Mouse (Mus musculus): ENCODE data around the gene R3hdml.

R3hdml gene

GRCm38 (mm10) chr2:163492018-163492417 lies at the start of gene R3hdml:
Gene R3hdml, plus strand, starts transcription at chr2:163492318.
- in situ Hi-C loops (cut with MboI, MseI) = no loop called here

DNA sequence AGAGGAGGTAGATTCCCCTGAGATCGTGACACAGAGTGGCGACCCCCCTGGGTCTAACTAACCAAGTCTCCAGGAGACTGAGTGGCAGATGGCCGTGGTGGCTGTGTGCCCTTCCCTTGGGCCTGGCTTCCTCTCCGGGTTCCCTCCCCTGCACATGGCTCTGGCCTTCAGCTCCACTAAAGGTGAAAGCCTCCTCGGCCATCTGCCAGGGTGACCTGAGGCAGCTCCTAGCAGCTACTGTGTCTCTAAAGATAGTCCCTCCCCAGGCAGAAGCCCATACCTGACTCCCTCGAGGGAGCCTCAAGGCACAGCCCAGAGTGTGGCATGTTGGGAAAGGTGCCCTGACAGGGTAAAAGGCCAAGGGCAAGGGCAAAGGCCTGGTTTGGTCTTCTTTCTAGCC lies 48.6 kb upstream of the R3hdml start:
- in situ Hi-C loops (cut with MboI, MseI) = no loop called here

DNA sequence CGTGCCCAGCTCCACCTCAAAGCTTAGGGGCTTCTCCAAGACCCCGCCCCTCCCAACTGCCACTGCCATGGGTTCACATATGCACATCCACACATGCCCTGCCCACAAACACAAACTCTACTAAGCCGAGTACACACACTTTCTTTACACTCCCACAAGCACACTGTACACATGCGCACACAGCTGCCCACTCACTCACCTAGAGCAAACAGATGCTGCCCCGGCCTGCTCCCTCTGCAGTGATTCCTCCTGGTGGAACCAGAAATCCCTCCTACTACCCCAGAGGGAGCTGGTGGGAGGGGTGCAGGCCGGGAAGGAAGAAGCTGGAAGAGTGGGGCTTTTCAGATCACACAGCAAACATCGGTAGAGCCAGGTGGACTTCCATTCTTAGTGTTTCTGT lies 48.1 kb upstream of the R3hdml start:
- in situ Hi-C loops (cut with MboI, MseI) = no loop called here

- in situ Hi-C loops (cut with MboI, MseI) = no loop called here
These were observed 44.7 kb upstream of the R3hdml start for GRCm38 (mm10) chr2:163447375-163447774.

DNA sequence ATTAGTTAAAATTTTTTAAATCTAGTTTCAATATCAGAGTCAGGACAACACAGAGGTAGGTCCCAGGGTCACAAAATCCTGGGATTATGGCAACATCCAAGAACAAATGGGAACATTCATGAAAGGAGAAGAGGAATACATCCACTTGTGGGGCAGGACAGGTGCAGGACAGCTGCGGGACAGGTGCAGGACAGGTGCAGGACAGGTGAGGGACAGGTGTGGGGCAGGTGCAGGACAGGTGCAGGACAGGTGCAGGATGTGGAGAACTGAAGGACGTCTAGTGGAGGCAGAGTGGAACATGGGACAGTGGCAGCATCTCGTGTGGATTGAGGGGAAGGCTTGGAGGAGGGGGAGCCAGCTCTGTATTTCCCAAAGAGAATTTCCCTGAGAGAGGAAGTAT lies 42.8 kb upstream of the R3hdml start:
- in situ Hi-C loops (cut with MboI, MseI) = no loop called here

GRCm38 (mm10) chr2:163450668-163451295 lies 41.3 kb upstream of the R3hdml start:
- in situ Hi-C loops (cut with MboI, MseI) = no loop called here

DNA sequence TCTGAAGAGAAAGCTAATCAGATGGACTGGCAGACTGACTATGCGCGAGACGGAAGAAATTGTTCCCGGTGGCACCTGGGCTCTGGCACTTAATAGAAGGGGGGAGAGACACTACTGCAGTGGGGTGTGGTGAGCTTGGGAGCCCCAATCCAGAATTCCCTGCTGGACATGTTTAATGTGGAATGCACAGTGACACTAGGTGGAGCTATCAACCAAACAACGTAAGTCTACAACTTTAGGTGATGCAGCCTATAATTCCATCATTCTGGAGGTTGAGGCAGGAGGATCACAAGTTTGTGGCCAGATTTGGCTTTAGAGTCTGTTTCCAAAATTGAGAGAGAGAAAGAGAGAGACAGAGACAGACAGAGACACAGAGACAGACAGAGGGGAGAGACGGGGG lies 39.4 kb upstream of the R3hdml start:
- in situ Hi-C loops (cut with MboI, MseI) = no loop called here

- in situ Hi-C loops (cut with MboI, MseI) = no loop called here
These were observed 38.7 kb upstream of the R3hdml start for GRCm38 (mm10) chr2:163453378-163453777.

- in situ Hi-C loops (cut with MboI, MseI) = no loop called here
These were observed 33.4 kb upstream of the R3hdml start for GRCm38 (mm10) chr2:163458539-163459265.

GRCm38 (mm10) chr2:163459380-163459779 lies 32.7 kb upstream of the R3hdml start:
- in situ Hi-C loops (cut with MboI, MseI) = no loop called here

DNA sequence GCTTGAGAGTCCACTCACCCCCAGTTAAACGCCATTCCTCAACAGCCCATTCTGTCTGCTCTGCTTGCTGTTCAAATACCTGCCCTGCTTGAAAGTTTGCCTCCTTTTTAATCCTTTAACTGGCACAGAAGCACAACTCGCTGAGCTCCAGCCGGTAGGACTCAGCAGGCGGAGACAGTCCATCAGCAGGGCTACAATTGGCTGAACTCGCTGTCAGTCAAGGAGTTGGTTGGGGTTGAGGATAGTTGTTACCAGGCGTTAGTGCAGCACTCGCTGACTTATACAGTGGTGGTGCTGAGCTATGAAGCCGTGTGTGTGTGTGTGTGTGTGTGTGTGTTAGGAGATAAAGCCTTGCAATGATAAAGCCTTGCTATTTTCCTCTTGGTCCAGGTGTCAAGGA lies 31.5 kb upstream of the R3hdml start:
- in situ Hi-C loops (cut with MboI, MseI) = loop anchor here (5.0 kb wide), 1 partner anchor 38 kb away; the partner anchor contains the start of gene Oser1

DNA sequence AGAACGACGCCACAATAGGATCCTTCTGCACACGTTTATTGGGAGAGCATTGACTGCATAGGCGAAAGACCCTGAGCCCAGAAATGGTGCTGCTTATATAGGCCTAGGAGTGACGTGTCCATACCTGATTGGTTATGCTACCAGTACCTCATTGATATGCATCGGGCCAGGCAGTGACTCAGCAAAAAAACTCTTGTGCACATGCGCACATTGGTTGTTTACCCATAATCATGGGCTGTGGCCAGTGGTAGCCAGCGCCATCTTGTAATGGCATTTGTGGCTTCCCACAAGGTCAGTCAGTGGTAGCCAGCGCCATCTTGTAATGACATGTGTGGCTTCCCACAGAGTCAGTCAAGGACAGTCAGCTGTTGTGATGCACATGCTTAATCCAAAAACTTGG lies 30.8 kb upstream of the R3hdml start:
- in situ Hi-C loops (cut with MboI, MseI) = loop anchor here (5.0 kb wide), 1 partner anchor 39 kb away; the partner anchor contains the start of gene Oser1

DNA sequence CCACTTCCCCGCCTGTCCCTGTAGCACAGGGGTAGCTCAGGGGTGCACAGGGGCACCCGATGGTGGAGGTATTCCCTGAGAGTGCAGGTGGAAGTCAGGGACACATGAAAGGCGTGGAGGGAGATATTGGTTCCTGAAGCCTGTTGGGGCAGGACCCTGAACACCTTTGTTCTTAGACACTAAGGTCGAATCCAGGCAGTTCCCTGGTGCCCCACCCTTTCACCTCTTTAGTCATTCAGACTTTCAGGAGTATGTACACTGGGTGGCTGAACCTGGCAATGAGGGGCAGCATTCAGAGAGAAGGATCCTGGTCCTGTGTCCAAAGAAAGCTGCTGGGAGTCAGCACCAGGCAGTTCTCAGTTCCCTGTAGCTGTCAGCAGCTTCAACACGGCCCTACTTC lies 29.7 kb upstream of the R3hdml start:
- in situ Hi-C loops (cut with MboI, MseI) = loop anchor here (5.0 kb wide), 1 partner anchor 40 kb away; the partner anchor contains the start of gene Oser1

DNA sequence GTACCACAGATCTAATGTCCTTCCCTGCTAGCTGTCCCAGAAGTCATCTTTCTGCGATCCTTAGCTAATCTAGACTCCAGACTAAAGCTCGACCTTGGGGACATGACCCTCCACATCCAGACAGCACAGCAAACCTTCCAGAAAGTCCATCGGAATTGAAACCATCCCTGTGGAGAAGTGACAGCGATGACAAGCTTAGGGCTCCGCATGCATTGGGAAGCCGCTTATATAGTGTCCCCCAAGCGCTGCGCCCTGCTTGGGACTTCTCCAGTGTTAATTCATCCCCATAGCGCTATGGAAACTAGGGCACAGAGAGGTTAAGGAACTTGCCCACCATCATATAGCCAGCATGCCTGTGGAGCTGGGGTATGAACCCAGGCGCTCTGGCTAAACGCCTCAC lies 29.3 kb upstream of the R3hdml start:
- in situ Hi-C loops (cut with MboI, MseI) = loop anchor here (5.0 kb wide), 1 partner anchor 40 kb away; the partner anchor contains the start of gene Oser1

DNA sequence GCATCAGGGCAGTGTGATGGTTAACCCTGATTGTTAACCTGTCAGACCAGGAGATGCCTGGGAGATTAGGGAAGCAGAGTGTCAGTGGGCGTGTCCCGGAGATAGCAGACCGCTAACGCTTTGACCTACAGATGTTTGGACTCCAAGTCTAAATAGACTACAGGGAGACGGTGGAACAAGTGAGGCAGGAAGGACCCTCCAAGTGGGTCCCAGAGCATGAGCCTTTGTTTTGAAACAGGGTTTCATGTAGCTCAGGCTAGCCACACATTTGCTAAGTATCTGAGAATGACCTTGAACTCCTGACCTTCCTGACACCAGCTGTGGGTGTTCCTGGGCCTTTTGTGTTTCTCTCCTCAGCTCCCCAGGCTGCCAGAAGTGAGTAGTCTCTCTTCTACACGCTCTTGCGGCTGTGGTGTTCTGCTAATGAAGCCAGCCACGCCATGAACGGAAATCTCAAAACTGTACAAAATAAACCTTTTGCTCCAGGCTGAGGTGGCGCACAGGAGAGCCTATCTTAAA lies 28.8 kb upstream of the R3hdml start:
- in situ Hi-C loops (cut with MboI, MseI) = loop anchor here (5.0 kb wide), 1 partner anchor 41 kb away; the partner anchor contains the start of gene Oser1

- in situ Hi-C loops (cut with MboI, MseI) = loop anchor here (5.0 kb wide), 1 partner anchor 42 kb away; the partner anchor contains the start of gene Oser1
These were observed 28.1 kb upstream of the R3hdml start for GRCm38 (mm10) chr2:163463998-163464397.

DNA sequence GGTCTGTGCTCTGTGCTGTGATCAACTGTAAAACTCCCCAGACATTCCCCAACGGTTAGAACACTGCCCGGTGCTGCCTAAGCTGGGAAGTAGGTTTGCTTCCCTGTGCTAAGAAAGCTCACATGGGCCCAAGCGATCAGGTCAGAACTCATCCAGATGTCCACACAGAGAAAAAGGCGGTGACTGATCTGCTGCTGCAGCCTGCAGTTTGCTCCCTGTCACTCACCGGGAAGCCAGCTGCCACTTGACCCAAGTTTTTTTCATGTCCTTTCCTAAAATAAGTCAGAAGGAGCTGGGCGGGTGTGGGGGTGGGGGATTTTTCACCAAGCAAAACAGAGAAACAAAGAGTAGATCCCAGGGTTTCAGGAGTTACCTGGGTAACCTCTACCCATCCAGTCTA lies 27.6 kb upstream of the R3hdml start:
- in situ Hi-C loops (cut with MboI, MseI) = loop anchor here (5.0 kb wide), 1 partner anchor 42 kb away; the partner anchor contains the start of gene Oser1

DNA sequence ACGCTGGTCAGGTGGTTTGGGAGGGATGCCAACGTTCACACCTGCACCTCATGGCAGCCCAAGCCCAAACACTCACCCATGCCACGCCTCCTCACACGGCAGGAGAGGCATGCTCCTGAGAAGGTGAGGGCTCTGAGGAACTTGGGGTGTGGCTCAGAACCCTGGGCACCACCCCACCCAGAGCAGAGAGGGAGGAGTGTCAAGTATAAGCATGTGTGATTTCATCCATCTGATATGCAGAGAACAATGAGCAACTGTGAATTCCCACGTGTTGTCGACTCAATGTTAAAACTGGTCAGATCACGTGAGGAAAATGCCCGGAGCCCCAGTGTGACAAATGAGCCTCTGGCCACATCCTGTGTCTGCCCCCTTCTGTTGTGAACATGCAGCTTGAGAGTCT lies 25.3 kb upstream of the R3hdml start:
- in situ Hi-C loops (cut with MboI, MseI) = no loop called here

GRCm38 (mm10) chr2:163467585-163467984 lies 24.5 kb upstream of the R3hdml start:
- in situ Hi-C loops (cut with MboI, MseI) = no loop called here

DNA sequence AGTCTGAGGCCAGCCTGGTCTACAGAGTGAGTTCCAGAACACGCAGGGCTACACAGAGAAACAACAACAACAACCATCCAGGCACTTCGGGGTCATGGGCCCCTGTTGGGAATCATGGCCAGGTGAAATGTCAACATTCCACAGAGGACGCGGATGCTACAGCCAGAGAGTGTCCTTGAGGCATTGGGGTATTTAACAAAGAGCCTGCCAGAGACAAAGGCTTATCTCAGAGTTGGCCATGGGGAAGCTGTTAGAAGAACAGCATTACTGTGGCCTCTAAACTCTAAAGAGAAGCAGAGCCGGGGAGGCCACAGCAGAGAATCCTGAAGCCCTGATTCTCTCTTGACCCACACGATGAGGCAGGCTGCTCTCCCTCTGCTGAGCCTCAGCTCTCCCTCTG lies 23.3 kb upstream of the R3hdml start:
- in situ Hi-C loops (cut with MboI, MseI) = no loop called here

DNA sequence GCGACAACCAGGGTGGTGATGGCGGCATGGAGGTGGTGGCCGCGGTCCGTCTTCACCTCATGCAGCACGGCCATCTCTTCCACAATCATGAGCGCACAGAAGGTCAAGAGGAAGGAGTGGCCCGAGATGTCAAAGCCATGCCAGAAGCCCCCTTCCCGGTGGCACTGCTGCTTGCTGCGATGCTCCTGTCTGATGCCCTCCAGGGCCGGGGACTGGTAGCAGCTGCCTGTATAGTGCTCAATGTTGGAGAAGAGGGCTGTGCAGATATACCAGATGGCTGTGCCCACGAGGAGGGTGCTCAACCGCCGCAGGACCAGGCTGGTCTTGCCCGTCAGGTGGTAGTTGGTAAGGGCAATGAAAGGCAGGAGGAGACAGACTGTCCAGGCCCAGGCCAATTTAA lies 22.4 kb upstream of the R3hdml start:
- in situ Hi-C loops (cut with MboI, MseI) = no loop called here

GRCm38 (mm10) chr2:163471136-163471535 lies 21.0 kb upstream of the R3hdml start:
- in situ Hi-C loops (cut with MboI, MseI) = no loop called here
